Comparison of ENCODE assay signal across 15 mouse cellular contexts in genomic region chr4:107523607-107524151, GRCm38 (mm10).
DNase-seq lines count a peak whose midpoint lies in the region; ATAC-seq and TF ChIP-seq lines count a peak whose summit lies in the region.
"Had no signal": no experiment of that assay in that cellular context is flagged by ENCODE, and none has a peak within 500 bp of the region (broad histone marks: within the 10 kb centered on the region; RNA-seq: fewer than 3 reads in every experiment).

No protein-coding gene starts in this region.

- H3K4me1 ChIP-seq in limb, embryonic 10.5 days, result peaks cover 63% of the 10 kb centered on the region
- no peaks in the 10 kb centered on the region for H3K4me1 ChIP-seq in thymus, adult 2 months (replicated peaks; ENCODE audit: control insufficient read depth, insufficient read depth, low read length)
- H3K4me1 ChIP-seq: liver, embryonic 13.5 days; stomach, embryonic 15.5 days had no signal

- no peak overlapping the region for H3K4me3 ChIP-seq in limb, embryonic 10.5 days
- H3K4me3 ChIP-seq in thymus, adult 2 months (ENCODE audit: control insufficient read depth, insufficient read depth, low read length), result no peak overlapping the region
- H3K4me3 ChIP-seq: heart, adult 2 months; liver, embryonic 13.5 days; midbrain, embryonic 13.5 days; stomach, embryonic 15.5 days had no signal

- H3K27me3 ChIP-seq in Patski, result no peaks in the 10 kb centered on the region
- 0 out of 2 replicates have a peak, but pooled peaks cover 18% of the 10 kb centered on the region for H3K27me3 ChIP-seq in limb, embryonic 10.5 days (ENCODE audit: low read depth, poor library complexity, severe bottlenecking)
- no peaks in the 10 kb centered on the region for H3K27me3 ChIP-seq in thymus, adult 2 months (ENCODE audit: control insufficient read depth, insufficient read depth, low read length)
- H3K27me3 ChIP-seq: liver, embryonic 13.5 days; midbrain, embryonic 13.5 days; stomach, embryonic 15.5 days had no signal

- H3K9me3 ChIP-seq in limb, embryonic 10.5 days (replicated peaks), result no peaks in the 10 kb centered on the region
- H3K9me3 ChIP-seq: liver, embryonic 13.5 days; midbrain, embryonic 13.5 days; stomach, embryonic 15.5 days had no signal

- 41% methylated on average over 11 of the region's 11 CpGs for WGBS in limb, embryonic 10.5 days
- 76% methylated on average over 11 of the region's 11 CpGs for WGBS in thymus, adult 2 months

- in situ Hi-C loops in Patski (cut with MboI; ENCODE audit: low pct_unique_long_range_greater_than_20kb), result no loop called here

- no peak for TF ChIP-seq POLR2A in thymus, adult 2 months (IDR thresholded peaks at IDR 0.05; ENCODE audit: control insufficient read depth, extremely low read depth, insufficient read depth, low read length, poor library complexity)

- no peaks in the 10 kb centered on the region for H3K36me3 ChIP-seq in limb, embryonic 10.5 days
- H3K36me3 ChIP-seq in thymus, adult 2 months (ENCODE audit: control insufficient read depth, insufficient read depth, low read length), result no peaks in the 10 kb centered on the region
- H3K36me3 ChIP-seq: liver, embryonic 13.5 days; midbrain, embryonic 13.5 days; stomach, embryonic 15.5 days had no signal

- CTCF ChIA-PET in Patski (lab: Charles Lee), result interaction anchor here (1.6 kb wide), 1 partner anchor 10 kb away, joined by 3 read pairs; no protein-coding TSS in a partner anchor

- peak; percentile 1 for DNase-seq in lung, postnatal 10 days
- DNase-seq in lung, postnatal 25 days (ENCODE audit: low spot score), result no peak
- DNase-seq in Patski (ENCODE audit: low read depth, low spot score), result peak; percentile 54
- DNase-seq in kidney, adult 9 months, result peak; percentile 58
- peak; percentile 35 for DNase-seq in limb, embryonic 10.5 days (ENCODE audit: low spot score)
- DNase-seq in right cerebral cortex, adult 2 months (ENCODE audit: low spot score in 2 of 2), result no peak
- DNase-seq in thymus, adult 2 months, result no peak
- DNase-seq: cerebellum, adult 2 months; heart, postnatal 14 days; liver, embryonic 13.5 days had no signal

- TF ChIP-seq CTCF in Patski (IDR thresholded peaks at IDR 0.05), result no peak
- no peak for TF ChIP-seq CTCF in thymus, adult 2 months (IDR thresholded peaks at IDR 0.05; ENCODE audit: borderline replicate concordance, control insufficient read depth, extremely low read depth, insufficient read depth, low read length, poor library complexity)

- H3K27ac ChIP-seq in limb, embryonic 10.5 days, result peak overlapping the region; percentile 8; the same call in 1 of the 2 replicates
- no peak overlapping the region for H3K27ac ChIP-seq in thymus, adult 2 months (ENCODE audit: control insufficient read depth, insufficient read depth, low read length)
- H3K27ac ChIP-seq: heart, adult 2 months; hindbrain, postnatal 0 days; liver, embryonic 13.5 days; midbrain, embryonic 13.5 days; stomach, embryonic 15.5 days had no signal

- ATAC-seq in Patski, result no peak
- ATAC-seq: hindbrain, postnatal 0 days; lung, postnatal 0 days; midbrain, embryonic 13.5 days had no signal

- POLR2A ChIA-PET in Patski (lab: Charles Lee), result no interaction called here

Comparison
In these comparisons a context has a peak if more than half of its experiments do, and no peak if none do; other contexts are left out.
1. DNase-seq: peak in lung, postnatal 10 days (single experiment), Patski (single experiment), kidney, adult 9 months (single experiment) and limb, embryonic 10.5 days (single experiment); none in lung, postnatal 25 days (single experiment), right cerebral cortex, adult 2 months (0 of 2) and thymus, adult 2 months (single experiment).